Mouse (Mus musculus): ENCODE results near the gene Cypt12.

Cypt12 gene

DNA sequence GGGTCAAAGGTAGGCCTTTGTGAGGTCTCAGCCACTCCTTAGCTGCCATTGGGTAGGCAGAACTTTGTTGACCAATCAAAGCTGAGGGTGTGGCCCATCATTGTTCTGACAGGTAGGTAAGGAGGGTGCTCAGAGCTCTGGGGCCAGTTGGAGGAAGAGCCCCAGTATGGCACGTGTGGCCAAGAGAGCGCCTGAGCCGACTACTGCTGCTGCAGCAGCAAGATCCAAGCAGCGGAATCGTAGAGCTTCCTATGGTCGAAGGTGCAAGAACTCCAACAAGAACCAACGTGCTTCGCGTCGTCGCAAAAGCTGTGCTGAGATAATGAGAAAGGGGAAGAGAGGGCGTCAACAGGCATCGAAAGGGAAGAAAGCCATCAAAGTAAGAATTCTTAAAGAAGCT, at the start of gene Cypt12:
Gene Cypt12, plus strand, starts transcription at position 112 of the 400 bp plus-strand sequence.
- DNase-seq (ENCODE audit: low spot score) = no peak

DNA sequence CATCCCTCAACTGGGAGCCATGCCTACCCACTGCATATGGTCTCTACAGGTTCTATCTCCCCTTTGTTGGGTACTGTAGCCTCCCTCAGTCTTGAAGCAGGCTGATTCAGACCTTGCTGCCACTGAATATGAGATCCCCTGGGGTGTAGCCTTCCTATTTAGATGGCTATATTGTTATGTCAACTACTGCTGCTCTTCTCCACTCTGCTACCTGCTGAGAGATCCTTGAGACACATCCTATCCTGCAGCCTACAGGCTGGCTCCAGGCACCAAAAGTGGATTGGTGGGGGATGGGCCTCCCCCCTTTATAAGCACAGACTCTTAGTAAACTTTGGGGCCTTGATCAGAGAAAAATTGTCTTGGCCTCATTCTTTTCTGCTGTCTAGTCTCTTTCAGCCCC, 34.4 kb upstream of the Cypt12 start:
- DNase-seq (ENCODE audit: low spot score) = no peak

DNA sequence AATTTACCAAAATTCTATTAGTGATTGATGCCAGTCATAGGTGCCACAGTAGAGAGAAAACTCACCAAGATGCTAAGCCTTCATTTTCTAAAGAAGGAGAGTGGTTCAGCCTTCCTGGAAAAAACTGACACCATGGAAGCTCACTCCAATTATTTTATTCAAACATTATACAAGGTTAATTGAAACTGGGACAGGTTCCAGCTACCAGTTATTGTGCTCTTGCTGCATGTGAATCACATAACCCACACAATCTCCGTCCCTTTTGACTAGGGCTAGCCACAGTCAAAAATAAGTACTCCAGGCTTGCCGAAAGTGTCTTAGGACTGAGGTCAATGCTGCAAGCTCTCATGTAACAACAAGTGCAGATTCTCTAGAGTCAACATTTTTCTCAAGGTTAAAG, 8.0 kb upstream of the Cypt12 start:
- DNase-seq (ENCODE audit: low spot score) = no peak
